Mouse (Mus musculus) heart, postnatal 0 days (tissue): ENCODE data around the gene Fam227b.

Source experiments
- CTCF ChIP-seq: IDR thresholded peaks from 2 replicates; pipeline ENCODE4 v1.5.1; 2016; ENCODE audit warnings: antibody characterized with exemption, control low read depth, low read depth
- EP300 ChIP-seq: IDR thresholded peaks from 2 replicates; pipeline ENCODE4 v1.6.1; 2016; ENCODE audit warnings: antibody characterized with exemption, low read depth

DNA sequence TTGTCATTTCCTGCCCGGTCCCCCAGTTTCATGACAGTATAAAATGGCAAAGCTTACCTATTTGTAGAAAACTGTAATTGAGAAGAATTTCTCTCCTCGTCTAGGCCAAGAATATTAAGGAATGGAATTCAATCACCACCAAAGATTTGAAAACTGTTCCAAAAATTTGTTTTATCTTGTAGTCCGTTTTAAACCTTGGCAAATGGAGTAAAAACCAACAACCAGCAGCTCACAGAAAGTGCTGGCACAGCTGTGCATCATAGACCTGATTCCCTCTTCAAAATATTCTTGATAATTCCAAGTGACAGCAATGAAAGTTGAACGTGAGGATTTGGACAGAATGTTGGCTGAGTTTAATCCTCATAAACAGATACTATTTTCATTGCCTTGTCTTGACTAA lies 39.5 kb upstream of the Fam227b start:
- TF ChIP-seq CTCF (no peak), EP300 (no peak)
